Mouse (Mus musculus) CH12.LX (cell line): ENCODE measurements around the gene Tk2.

ENCODE experiments used
- CHD2 ChIP-seq: IDR thresholded peaks from 2 replicates; pipeline ENCODE4 v1.6.1; 2011; ENCODE audit warnings: low read length, improper control_type of control experiment
- CTCF ChIP-seq, 2 experiments: IDR thresholded peaks in 1 of 2; conservative IDR thresholded peaks in 1 of 2; 2 replicates each; pipeline ENCODE4 v1.5.1; 2011 to 2012; ENCODE audit warnings: low read depth in 2 of 2, low read length in 2 of 2, improper control_type of control experiment in 1 of 2, inconsistent platforms in 1 of 2, mild to moderate bottlenecking in 1 of 2, moderate library complexity in 1 of 2
- MYC ChIP-seq: IDR thresholded peaks from 2 replicates; pipeline ENCODE4 v1.6.1; 2011; ENCODE audit warnings: low read depth, mild to moderate bottlenecking, improper control_type of control experiment, low read length
- RAD21 ChIP-seq: IDR thresholded peaks from 2 replicates; pipeline ENCODE4 v1.6.1; 2011; ENCODE audit warnings: low read depth, mild to moderate bottlenecking, low read length, improper control_type of control experiment, moderate library complexity

GRCm38 (mm10) chr8:104268937-104269440, 20.6 kb upstream of the Tk2 start:
- TF ChIP-seq MYC = no peak
- TF ChIP-seq CTCF (conservative IDR thresholded peaks at IDR 0.05 in 1 of 2, IDR thresholded peaks at IDR 0.05 in 1 of 2; ENCODE audit: low read depth in 2 of 2, low read length in 2 of 2) = no peak
- no peak for TF ChIP-seq CHD2
- no peak for TF ChIP-seq RAD21
